Mouse (Mus musculus) right cerebral cortex, adult 18-20 months (tissue): ENCODE results near the gene Fcer1g.

Experiments
- DNase-seq: peaks from one replicate; pipeline ENCODE4 v3.0.0; 2022; ENCODE audit warnings: mixed read lengths

Fcer1g gene

GRCm38 (mm10) chr1:171234126-171234525, at the start of gene Fcer1g:
Fcer1g (minus strand) TSS chr1:171234365.
- DNase-seq: no peak

- DNase-seq: no peak
Measured at GRCm38 (mm10) chr1:171283188-171284160, 49.3 kb upstream of the Fcer1g start.

- no peak for DNase-seq
Measured at GRCm38 (mm10) chr1:171282086-171282805, 48.1 kb upstream of the Fcer1g start.

- peak; percentile 78 for DNase-seq
Measured at GRCm38 (mm10) chr1:171281528-171281923, 47.4 kb upstream of the Fcer1g start.

GRCm38 (mm10) chr1:171280916-171281527, 46.9 kb upstream of the Fcer1g start, which contains the start of gene Ppox:
Ppox (minus strand) TSS chr1:171281186.
- DNase-seq: peak; percentile 97

- no peak for DNase-seq
Measured at GRCm38 (mm10) chr1:171280250-171280915, 46.2 kb upstream of the Fcer1g start.

GRCm38 (mm10) chr1:171279721-171280120, 45.6 kb upstream of the Fcer1g start:
- no peak for DNase-seq

GRCm38 (mm10) chr1:171279012-171279705, 45.0 kb upstream of the Fcer1g start:
- DNase-seq: no peak

GRCm38 (mm10) chr1:171278436-171278835, 44.3 kb upstream of the Fcer1g start:
- no peak for DNase-seq

GRCm38 (mm10) chr1:171277736-171278135, 43.6 kb upstream of the Fcer1g start:
- no peak for DNase-seq

GRCm38 (mm10) chr1:171276110-171276748, 42.1 kb upstream of the Fcer1g start:
- no peak for DNase-seq

- no peak for DNase-seq
Measured at GRCm38 (mm10) chr1:171275144-171275734, 41.1 kb upstream of the Fcer1g start.

- DNase-seq: no peak
Measured at GRCm38 (mm10) chr1:171274171-171274570, 40.0 kb upstream of the Fcer1g start.

GRCm38 (mm10) chr1:171272086-171272485, 37.9 kb upstream of the Fcer1g start:
- no peak for DNase-seq

GRCm38 (mm10) chr1:171271622-171272021, 37.5 kb upstream of the Fcer1g start:
- no peak for DNase-seq

GRCm38 (mm10) chr1:171271196-171271595, 37.0 kb upstream of the Fcer1g start:
- no peak for DNase-seq

- DNase-seq: no peak
Measured at GRCm38 (mm10) chr1:171270573-171270900, 36.4 kb upstream of the Fcer1g start.

- DNase-seq: peak; percentile 95
Measured at GRCm38 (mm10) chr1:171269848-171270572, 35.8 kb upstream of the Fcer1g start, which contains the start of gene B4galt3. B4galt3 (plus strand) TSS chr1:171270328.

- DNase-seq: no peak
Measured at GRCm38 (mm10) chr1:171268341-171268740, 34.2 kb upstream of the Fcer1g start.

- DNase-seq: no peak
Measured at GRCm38 (mm10) chr1:171265971-171266744, 32.0 kb upstream of the Fcer1g start.
